Mouse (Mus musculus) Patski (cell line): ENCODE results near the gene Slc2a12. TPM values are rescaled to one million over a fixed set of nuclear protein-coding genes. Genes with fewer than 3 reads are reported as not detected.
A peak's percentile ranks its signal among the peaks of the same experiment; 100 is the strongest.

Source experiments
- ATAC-seq: fragments of 100-300 bp; one replicate; pipeline ENCODE4 v1.8.0; 2021
- CTCF ChIA-PET: fragments of 350-600 bp; sonication (Branson Sonifier 250); formaldehyde crosslinking; loops from one replicate; lab custom pipeline; 2022; ENCODE audit warnings: inconsistent platforms; lab: Charles Lee
- POLR2A ChIA-PET: fragments of 350-600 bp; sonication (Branson Sonifier 250); formaldehyde crosslinking; loops from one replicate; lab custom pipeline; 2022; ENCODE audit warnings: antibody characterized with exemption, inconsistent platforms; lab: Charles Lee
- DNase-seq: peaks from one replicate; pipeline ENCODE4 v3.0.0-alpha.2; 2011; ENCODE audit warnings: low read depth, low spot score
- H3K27me3 ChIP-seq: fragments of 371-371 bp; one replicate; pipeline ENCODE4 v1.5.1; 2021
- CTCF ChIP-seq: fragments of 100-300 bp; IDR thresholded peaks from one replicate; pipeline ENCODE4 v1.5.1; 2021
- in situ Hi-C: fragments of 300-500 bp; cut with MboI; formaldehyde crosslinking; loops from 3 replicates; pipeline ENCODE4 v1.11.1; 2018; ENCODE audit warnings: low pct_unique_long_range_greater_than_20kb, mixed read lengths
- polyA plus RNA-seq: library from polyadenylated mRNA; unstranded; gene quantifications from one replicate; pipeline ENCODE4 v1.2.3, GENCODE M21; 2021

Slc2a12 gene
- polyA plus RNA-seq, 1 experiment from 2014 or later = not detected

DNA sequence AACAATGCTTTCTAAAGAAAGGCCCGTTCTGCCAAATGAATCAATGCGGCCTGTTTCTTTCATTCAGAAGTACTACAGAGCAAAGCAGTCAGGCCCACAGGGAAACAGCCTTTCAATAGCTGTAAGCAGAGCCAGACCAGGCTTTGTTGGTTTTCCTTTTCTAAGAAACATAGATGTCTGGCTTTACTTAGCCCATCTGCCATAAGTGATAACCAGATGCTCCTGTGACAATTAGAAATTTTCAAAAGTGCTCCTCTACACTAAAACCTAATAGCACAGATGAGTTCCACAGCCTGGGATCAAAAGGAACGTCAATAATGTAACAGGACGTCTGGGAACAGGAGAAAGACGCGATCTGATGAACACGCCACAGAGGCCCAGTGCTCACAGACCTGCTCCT lies 81.5 kb downstream of the Slc2a12 start:
- POLR2A ChIA-PET = no interaction called here
- no peak for TF ChIP-seq CTCF
- ATAC-seq (no peak), DNase-seq (no peak)
- no peaks in the 10 kb centered on the region for H3K27me3 ChIP-seq
- CTCF ChIA-PET = interaction anchor here (1.0 to 3.4 kb wide), 2 partner anchors 12 to 337 kb away, joined by 3 to 20 read pairs; no protein-coding TSS in a partner anchor
- in situ Hi-C loops = no loop called here

DNA sequence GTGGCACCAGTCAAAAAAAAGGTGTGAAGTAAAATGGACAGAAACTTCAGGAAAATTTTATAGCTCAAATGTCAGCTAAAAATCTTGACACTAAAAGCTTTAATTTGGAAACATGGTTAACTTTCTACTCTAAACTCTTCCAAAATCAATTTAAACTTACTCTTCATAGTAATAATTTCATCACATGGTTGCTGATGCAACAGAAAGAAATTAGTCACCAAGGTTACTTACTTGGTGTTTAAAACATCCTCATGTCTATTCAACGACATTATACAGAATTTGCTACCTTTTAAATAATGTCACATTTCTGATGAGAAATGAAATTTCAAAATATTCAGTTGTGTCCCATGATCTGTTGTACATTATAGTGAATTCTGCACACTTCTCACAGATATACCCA lies 83.4 kb downstream of the Slc2a12 start:
- ChIA-PET POLR2A (interaction anchor here (0.7 kb wide), 2 partner anchors 19 to 1060 kb away, joined by 3 read pairs; no protein-coding TSS in a partner anchor), CTCF (interaction anchor here (0.8 to 3.4 kb wide), 4 partner anchors 7 to 48 kb away, joined by 3 to 20 read pairs (median 4); no protein-coding TSS in a partner anchor)
- no peak for DNase-seq
- in situ Hi-C loops = no loop called here
- ATAC-seq = no peak
- H3K27me3 ChIP-seq = no peaks in the 10 kb centered on the region
- no peak for TF ChIP-seq CTCF

DNA sequence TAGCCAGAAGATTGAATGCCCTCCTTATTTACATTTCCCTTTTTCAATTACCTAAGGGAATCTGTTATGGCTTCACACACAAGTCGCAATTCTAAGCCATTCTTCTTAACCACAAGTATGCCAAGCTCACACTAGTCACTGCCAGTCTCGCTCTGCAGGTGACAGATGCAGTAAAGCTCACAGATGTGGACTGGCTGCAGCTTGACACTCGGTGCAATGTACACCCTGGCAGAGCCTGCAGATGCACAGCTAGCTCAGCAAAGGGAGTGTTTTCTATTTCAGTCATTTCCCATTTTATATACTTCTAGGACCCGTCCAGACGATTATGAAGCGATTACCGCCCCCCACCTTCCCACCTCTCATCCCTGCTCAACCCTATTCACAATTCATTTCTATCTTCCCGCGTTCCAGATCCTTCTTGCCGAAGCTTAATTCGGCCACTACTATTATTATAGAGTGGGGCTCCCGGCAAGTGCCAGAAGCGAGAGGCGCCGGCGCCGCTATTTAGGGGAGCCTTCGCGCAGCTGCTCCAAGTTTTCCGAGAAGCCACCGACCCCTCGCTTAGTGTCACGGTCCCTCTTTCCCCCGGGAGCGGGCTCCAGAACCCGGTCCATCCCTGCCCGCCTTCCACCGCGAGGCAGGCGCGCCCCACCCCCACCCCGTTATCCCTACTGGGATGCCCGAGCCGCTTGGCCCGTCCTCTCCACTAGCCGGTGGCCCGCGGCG lies 85.6 kb downstream of the Slc2a12 start:
- H3K27me3 ChIP-seq = no peaks in the 10 kb centered on the region
- no peak for TF ChIP-seq CTCF
- ATAC-seq (peak; percentile 52), DNase-seq (no peak)
- ChIA-PET POLR2A (interaction anchor here (0.7 to 1.3 kb wide), 3 partner anchors 27 to 1673 kb away, joined by 3 to 5 read pairs (median 4); no protein-coding TSS in a partner anchor), CTCF (interaction anchor here (3.5 kb wide), 1 partner anchor 16 kb away, joined by 17 read pairs; no protein-coding TSS in a partner anchor)
- in situ Hi-C loops = no loop called here

DNA sequence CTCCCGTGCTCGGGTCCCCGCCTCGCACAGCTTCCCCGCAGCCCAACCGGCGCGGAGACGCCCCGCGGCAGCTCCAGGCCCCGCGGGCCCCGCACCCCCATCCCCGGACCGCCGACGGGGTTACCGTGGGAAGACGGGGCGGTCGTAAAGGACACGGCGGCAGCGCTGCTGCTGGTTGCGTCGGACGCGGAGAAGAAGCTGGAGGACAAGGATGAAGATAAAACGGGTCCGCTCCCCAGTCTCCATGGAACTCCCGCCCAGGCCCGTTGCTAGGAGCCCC lies 86.1 kb downstream of the Slc2a12 start:
- in situ Hi-C loops = no loop called here
- CTCF ChIA-PET = interaction anchor here (0.9 to 3.5 kb wide), 2 partner anchors 9 to 17 kb away, joined by 3 to 17 read pairs; no protein-coding TSS in a partner anchor
- ATAC-seq (peak; percentile 38), DNase-seq (no peak)
- H3K27me3 ChIP-seq = no peaks in the 10 kb centered on the region
- POLR2A ChIA-PET = interaction anchor here (0.7 to 2.0 kb wide), 5 partner anchors 12 to 1672 kb away, joined by 3 to 9 read pairs (median 4); no protein-coding TSS in a partner anchor
- TF ChIP-seq CTCF = no peak

DNA sequence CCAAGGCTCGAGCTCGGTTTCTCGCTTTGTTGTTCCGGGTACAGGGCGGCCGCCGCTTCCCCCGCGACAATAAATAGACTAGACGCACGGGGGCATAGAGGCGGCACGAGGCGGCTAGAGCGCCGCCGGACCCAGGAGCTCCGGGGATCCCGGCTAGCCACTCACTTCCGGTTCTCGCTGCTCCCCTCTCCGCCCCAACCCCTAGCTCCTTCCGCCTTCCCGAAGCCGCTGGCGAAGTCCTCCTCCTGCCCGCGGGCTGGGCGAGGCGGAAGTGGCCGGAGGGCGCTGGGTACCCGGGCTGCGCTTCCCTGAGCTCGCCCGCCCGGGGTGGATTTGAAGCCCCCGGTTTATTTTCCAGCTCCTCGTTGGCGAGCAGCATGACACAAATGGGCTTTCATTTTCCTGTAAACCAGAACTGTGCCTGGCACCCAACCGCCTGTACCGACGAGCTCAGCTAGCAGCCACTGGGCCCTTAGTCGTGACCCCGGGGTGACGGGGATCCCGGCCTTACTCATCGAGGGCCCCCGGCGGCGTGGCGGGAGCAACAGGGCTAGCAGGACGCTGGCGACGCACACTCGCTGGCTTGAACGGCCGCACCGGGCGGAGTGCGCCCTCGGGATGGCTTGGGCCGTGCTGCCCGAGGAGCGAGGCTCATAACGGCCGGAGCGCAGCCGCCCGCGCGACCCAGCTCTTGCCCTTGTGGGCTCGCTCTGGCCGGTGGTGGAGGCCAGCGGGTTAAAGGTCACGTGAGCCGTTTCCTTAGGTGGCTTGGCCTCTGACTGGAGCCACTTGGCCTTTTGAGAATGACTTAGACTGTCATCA lies 86.7 kb downstream of the Slc2a12 start, which contains the start of gene Tbpl1:
Gene Tbpl1, minus strand, starts transcription at position 667 of the 822 bp plus-strand sequence.
- in situ Hi-C loops = no loop called here
- ChIA-PET CTCF (interaction anchor here (0.7 to 3.5 kb wide), 3 partner anchors 10 to 27 kb away, joined by 3 to 17 read pairs (median 4); no protein-coding TSS in a partner anchor), POLR2A (interaction anchor here (0.7 to 2.0 kb wide), 5 partner anchors 12 to 1672 kb away, joined by 3 to 9 read pairs (median 4); no protein-coding TSS in a partner anchor)
- H3K27me3 ChIP-seq = no peaks in the 10 kb centered on the region
- TF ChIP-seq CTCF = no peak
- ATAC-seq = peak; percentile 98
- peak; percentile 60 for DNase-seq

DNA sequence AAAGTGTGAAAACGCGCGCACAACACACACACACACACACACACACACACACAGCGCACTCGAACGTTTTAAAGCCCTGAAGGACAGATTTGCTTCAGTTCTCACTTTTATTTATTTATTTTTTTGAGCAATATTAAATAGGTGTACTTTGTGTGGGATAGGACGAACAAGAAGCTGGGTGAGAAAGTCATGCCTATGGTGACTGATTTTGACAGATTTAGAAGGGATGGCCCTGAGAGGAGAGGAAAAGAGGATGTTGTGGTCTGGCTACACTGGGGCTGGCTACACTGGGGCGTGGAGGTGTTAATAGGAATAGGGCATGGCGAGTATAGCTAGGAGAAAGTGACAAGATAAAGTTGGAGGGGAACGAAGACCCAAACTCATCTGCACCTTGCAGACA lies 87.4 kb downstream of the Slc2a12 start:
- ChIA-PET CTCF (interaction anchor here (1.3 to 3.5 kb wide), 3 partner anchors 11 to 18 kb away, joined by 4 to 17 read pairs (median 5); no protein-coding TSS in a partner anchor), POLR2A (interaction anchor here (0.7 to 2.0 kb wide), 2 partner anchors 11 to 1418 kb away, joined by 4 to 9 read pairs; no protein-coding TSS in a partner anchor)
- DNase-seq (no peak), ATAC-seq (no peak)
- in situ Hi-C loops = no loop called here
- no peaks in the 10 kb centered on the region for H3K27me3 ChIP-seq
- no peak for TF ChIP-seq CTCF

DNA sequence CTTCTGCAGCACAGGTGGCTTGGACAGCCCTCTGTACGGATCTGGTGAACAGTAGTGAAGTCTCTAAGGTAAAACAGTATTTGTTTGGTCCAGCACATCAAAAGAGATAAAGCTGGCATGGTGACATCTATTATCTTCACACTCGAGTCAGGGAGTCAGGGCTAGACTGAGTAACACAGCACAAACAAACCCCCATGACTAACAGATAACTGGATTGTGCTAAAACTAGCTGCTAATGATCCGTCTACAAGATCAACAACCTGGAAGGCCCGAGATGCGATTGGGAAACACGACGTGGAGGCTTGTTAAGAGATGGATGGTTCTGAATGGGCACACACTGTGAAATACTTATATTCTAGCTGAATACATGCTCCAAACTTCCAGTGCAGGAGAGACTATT lies 101.1 kb downstream of the Slc2a12 start:
- no peaks in the 10 kb centered on the region for H3K27me3 ChIP-seq
- ChIA-PET POLR2A (no interaction called here), CTCF (interaction anchor here (1.2 kb wide), 1 partner anchor 13 kb away, joined by 4 read pairs; no protein-coding TSS in a partner anchor)
- in situ Hi-C loops = no loop called here
- no peak for ATAC-seq
- no peak for DNase-seq
- TF ChIP-seq CTCF = no peak

DNA sequence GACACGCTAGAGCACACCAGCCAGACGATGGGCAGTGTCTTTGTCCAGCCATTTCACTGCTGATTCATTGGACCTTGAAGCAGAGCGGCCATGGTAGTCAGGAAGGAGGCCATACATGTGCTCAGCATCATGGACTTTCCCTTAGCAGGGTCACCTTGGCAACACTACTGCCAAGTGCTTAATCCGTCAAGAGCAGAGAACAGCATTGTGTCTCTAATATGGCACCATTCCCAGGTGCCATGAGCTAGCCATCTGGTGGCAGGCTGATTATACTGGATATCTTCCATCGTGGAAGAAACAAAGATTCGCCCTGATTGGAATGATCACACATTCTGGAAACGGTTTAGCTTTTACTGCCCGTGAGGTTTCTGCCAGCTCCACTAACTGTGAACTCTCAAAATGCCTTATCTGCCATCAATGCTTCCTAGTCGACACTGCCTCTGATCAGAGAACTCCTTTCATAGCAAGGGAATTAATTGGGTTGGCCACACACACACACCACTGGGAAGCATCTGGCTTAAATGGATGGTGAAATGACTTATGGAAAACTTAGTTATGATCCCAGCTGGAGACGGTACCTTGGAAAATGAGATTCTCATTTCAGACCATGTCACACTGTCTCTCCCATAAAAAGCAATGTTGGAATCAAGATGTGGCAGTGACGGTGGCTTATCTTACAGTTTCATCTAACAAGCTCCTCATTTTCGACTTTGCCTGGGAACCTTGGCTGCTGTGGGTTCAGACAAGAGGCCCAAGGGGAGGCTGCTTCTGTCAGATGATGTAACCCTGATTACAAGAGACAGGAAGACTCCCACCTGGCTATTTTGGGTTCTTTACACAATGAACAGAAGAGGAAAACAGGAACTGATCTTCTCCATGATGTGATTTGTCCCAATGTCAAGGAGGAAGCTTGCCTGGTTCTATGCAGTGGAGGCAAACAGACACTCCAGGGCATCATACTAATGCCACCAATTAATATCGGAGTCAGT lies 101.8 kb downstream of the Slc2a12 start:
- no peaks in the 10 kb centered on the region for H3K27me3 ChIP-seq
- in situ Hi-C loops = no loop called here
- ChIA-PET CTCF (interaction anchor here (0.9 to 1.2 kb wide), 3 partner anchors 14 to 31 kb away, joined by 3 to 4 read pairs (median 4); no protein-coding TSS in a partner anchor), POLR2A (no interaction called here)
- TF ChIP-seq CTCF = no peak
- ATAC-seq (no peak), DNase-seq (no peak)

DNA sequence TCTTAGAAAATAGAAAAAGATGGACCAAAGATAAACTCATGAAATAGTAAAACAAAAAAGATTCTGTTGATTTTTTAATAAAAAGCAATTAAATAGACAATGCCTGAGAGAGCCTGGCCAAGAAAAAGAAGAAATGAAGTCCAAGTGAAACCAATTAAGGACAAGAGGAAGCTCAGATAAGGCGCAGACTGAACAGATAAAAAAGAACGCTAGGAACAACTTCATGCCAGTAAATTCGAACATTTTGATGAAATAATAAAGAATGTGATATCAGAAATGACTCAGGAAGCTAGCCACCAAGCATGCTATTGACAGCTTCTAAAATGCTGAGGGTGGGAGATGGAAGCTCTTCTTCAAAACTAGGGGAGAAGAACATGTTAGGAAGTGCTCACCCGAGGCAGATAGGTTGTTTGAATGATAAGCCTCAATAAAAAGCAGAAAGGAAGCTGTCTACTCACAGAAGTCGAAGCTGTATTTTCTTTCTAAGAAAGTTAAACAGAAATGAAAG lies 106.4 kb downstream of the Slc2a12 start:
- DNase-seq (no peak), ATAC-seq (no peak)
- H3K27me3 ChIP-seq = no peaks in the 10 kb centered on the region
- in situ Hi-C loops = no loop called here
- CTCF ChIA-PET = interaction anchor here (1.2 kb wide), 2 partner anchors 26 to 78 kb away, joined by 3 to 4 read pairs; no protein-coding TSS in a partner anchor
- POLR2A ChIA-PET = interaction anchor here (0.7 kb wide), 1 partner anchor 117 kb away, joined by 5 read pairs; no protein-coding TSS in a partner anchor
- no peak for TF ChIP-seq CTCF

Other genes starting within 250 kb of the Slc2a12 start
- 38.3 TPM for gene Tbpl1, start 86.9 kb downstream of the Slc2a12 start, polyA plus RNA-seq
- gene Tcf21, start 175.2 kb downstream of the Slc2a12 start, polyA plus RNA-seq = not detected